Mouse (Mus musculus) monocyte, adult 2 months (primary cell): ENCODE results near the gene Tarm1.

Source experiments
- DNase-seq, 2 experiments: peaks; one replicate each; pipeline ENCODE4 v3.0.0; 2022; ENCODE audit warnings: low spot score in 2 of 2, low read depth in 1 of 2

Gene Tarm1

GRCm38 (mm10) chr7:3502439-3502838 lies at the start of gene Tarm1:
TSS of gene Tarm1 (minus strand) at chr7:3502624.
- peak in 1 of 2 experiments; percentile 15 for DNase-seq

DNA sequence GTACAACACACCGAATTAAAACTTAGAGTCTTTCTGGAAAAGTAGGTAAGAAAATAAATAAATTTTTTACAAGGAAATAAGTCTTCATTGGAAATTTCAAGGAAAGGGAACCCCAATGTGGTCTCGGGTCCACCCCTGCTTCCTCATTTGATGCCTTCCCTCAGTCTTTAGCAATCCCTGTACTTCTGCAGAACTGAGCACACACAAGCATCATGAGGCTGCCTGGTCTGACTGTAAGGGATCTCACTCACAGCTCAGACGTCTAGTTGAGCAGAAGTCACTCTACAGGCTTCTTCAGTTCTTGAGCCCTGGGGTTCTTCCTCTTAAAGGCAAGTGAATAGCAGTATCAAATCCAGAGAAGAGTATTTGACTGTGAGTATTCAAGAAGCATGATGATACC lies 3.5 kb upstream of the Tarm1 start:
- peak; percentile 39 to 45 for DNase-seq

DNA sequence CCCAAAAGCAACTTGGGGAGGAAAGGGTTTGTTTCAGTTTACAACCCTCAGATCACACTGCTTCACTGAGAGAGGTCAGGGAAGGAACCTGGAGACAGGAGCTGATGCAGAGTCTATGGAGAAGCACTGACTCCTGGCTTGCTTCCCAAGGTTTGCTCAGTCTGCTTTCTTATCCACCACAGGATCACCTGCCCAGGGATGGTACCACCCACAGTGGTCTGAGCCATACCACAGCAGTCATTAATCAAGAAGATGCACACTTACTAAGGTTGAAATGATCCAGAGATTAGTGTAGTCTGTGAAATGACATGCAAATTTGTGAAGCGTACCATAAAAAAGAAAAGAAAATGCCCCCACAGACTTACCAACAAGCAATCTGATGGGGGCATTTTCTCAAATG lies 2.0 kb downstream of the Tarm1 start:
- no peak for DNase-seq

GRCm38 (mm10) chr7:3481948-3482608 lies 20.3 kb downstream of the Tarm1 start:
- DNase-seq: peak; percentile 24 to 30

DNA sequence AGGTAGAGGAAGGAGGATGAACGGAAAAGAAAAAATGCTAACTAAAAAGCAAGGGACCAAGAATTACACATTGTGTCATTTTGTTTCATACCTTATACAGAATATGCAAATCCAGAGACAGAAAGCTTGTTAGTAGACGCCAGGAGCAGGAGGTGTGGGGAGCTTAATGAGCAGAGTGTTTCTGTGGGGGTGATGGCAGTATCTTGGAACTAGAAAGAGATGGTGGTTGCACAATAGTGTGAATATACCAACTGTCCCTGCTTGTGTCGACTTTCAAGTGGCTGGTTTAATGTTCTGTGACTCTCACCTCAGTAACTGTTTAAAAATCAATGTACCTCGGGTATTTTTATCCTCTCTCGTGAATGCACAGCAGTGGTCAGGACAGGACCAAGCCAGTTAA lies 25.7 kb downstream of the Tarm1 start:
- no peak for DNase-seq

DNA sequence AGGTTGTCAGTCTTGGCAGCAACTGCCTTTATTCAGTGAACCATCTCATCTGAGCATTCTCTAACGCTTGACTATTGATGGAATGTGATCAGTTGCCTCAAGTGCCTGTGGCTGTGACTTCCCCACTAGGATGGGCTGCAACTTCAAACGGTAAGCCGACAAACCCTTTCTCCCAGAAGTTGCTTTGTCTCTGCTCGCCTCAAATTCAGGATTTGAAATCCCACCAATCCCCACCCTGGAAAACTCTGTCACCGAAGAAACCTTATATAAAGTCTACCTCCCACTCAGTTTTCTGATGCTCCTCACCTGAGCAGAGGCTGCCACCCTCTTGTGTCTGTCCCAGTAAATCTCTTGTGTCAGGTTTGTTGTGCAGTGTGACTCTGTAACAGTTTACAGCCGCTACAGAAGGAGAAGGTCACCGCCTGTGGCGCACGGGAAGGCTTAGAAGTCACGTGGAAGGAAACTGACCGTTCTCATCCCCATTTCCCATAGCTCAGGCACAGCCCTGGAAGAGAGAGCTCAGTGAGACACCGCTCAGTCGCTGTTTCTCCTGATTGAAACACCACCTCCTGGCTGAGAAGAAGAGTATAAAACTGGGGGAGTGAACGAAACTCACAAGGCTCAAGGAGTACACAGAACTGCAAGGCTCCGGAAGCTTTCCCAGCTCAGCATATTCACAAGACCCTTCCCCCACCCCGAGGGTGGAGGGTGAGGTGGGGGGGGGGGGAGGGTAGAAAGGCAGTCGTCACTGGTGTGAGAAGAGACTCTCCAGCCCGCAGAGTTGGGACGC lies 27.9 kb downstream of the Tarm1 start:
- DNase-seq: no peak

- DNase-seq: no peak
Measured at GRCm38 (mm10) chr7:3472774-3473173, 29.6 kb downstream of the Tarm1 start.

GRCm38 (mm10) chr7:3468614-3469013 lies 33.8 kb downstream of the Tarm1 start:
- DNase-seq: no peak

DNA sequence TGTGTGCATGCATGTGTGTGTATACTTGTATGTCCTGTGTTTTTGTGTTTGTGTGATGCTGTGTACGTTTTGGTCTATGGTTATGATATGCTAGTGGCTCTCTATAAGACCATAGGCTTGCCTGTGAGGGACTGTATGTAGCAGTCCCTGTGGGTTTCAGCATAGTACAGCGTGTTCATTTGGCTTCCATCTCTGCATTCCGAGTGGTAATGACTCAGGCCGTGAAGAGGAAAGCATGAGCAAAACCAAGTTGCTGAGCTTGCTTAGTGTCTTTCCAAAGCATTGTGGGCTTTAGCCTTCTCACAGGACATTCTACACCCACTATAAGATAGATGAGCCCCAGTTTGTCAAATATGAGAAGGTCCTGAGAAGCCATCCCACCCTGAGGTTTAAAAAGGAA lies 39.1 kb downstream of the Tarm1 start:
- DNase-seq: no peak

DNA sequence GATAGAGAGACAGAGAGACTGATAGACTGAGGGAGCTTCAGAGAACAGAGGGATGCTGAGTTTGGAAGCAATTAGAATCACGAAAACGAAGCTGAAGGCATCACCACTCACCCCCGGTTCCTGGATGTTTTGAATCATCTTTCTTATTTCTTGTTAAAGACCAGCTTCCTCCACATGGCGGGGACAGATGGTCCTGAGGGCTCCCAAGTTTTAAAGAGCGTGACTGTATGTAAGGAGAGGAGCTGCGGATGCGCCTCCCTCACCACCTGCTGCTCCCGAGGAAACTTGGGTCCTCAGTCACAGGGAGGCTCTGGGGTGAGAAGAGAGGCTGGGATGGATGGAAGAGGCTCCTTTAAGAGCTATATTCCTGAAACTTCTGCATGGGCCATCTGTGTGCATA lies 42.2 kb downstream of the Tarm1 start:
- DNase-seq: no peak

DNA sequence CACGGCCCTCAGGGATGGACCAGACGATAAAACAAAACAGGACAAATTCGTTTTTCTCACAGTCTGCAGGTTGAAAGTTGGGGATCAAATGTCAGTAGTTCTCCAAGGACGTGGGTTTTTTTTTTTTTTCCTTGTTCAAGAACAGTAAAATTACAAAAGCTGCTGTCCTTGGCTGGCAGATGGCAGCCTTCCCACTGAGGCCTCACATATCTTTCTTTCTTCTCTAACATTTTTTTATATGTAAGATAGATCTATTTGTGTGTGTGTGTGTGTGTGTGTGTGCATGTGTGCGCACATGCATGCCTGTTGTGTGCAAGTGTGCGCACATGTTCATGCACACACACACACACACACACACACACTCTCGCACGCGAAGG lies 44.6 kb downstream of the Tarm1 start:
- DNase-seq: no peak

GRCm38 (mm10) chr7:3457111-3457840 lies 45.1 kb downstream of the Tarm1 start:
- no peak for DNase-seq

DNA sequence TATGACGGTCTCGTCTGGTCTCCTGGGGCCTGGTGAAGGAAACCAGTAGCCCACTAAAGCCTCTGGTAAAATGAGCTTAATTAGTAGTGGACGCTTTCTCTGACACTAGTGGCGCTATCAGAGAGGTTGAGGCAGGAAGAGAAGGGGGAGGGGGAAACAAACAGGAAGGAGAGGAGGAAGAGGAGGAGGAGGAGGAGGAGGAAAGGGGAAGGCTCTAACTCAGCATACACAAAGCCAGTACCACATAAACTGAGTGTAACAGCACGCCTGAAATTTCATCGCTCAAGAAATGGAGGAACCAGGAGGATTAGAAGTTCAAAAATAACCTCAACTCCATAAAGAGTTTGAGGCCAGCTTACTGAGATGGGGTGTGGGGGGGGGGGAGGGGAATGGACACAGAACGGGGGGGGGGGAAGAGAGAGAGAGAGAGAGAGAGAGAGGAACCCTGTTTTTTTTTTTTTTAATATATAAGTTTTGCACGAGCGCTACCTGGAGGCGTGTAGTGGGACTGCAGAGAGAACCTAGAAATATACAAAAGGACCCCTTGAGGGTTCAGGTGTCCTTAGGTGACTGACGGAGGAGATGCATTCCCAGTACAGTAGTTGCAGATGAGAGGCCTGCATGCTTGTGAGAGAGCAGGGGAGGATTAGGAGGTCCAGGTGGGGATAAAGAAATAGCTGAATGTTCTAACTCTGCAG lies 48.8 kb downstream of the Tarm1 start:
- DNase-seq: no peak

GRCm38 (mm10) chr7:3452821-3453485 lies 49.5 kb downstream of the Tarm1 start:
- DNase-seq: no peak

DNA sequence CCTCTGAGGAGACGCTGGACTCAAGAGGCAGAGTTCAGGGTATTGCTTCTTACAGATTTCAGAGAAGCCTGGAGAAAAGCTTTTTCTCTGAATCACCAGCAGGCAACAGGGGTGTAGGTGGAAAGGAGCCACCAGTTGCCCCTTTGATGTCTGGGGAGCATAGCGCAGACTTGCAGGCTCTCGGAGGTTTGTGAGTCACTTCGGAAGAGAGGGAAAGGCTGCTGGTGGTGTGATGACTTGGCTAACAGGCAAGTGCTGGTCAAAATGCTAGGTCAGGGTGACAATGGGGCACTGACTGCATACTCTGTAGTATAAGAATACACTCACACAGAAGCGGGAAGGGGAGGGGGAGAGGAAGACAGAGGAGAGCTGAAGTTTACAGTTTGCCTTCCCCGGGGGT lies 51.3 kb downstream of the Tarm1 start:
- DNase-seq: no peak

DNA sequence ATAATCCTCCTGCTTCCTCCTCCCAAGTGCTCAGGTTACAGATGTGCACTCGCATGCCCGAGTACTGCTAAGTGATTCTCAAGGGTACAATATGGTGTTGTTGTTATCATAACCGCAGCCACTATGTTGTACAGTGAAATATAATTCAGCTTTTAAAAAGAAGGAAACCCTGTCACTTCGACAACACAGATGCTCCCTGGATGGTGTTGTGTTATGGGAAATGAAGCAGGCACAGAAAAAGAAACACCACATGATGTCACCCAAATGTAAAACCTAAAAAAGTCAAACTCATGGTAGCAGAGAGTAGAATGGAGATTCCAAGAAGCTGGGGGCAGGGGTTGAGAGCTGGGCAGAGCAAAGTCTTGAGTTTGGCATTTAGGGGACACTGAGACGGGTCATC lies 51.8 kb downstream of the Tarm1 start:
- no peak for DNase-seq

GRCm38 (mm10) chr7:3448737-3449454 lies 53.5 kb downstream of the Tarm1 start:
- DNase-seq: peak in 1 of 2 experiments; percentile 18

GRCm38 (mm10) chr7:3447026-3447425 lies 55.4 kb downstream of the Tarm1 start:
- DNase-seq: no peak

- DNase-seq: no peak
Measured at GRCm38 (mm10) chr7:3446584-3446983, 55.8 kb downstream of the Tarm1 start.

GRCm38 (mm10) chr7:3444678-3445077 lies 57.7 kb downstream of the Tarm1 start:
- no peak for DNase-seq
